Mouse (Mus musculus) MEL (cell line): Measurements from ENCODE around the gene Leo1. TPM values are rescaled to one million over a fixed set of nuclear protein-coding genes. Genes with fewer than 3 reads are reported as not detected.

Experiments used
- DNase-seq: peaks from one replicate; pipeline ENCODE4 v3.0.0; 2011; ENCODE audit warnings: low read depth, low spot score
- H3K27ac ChIP-seq: 2 replicates; pipeline ENCODE4 v1.5.1; 2012; ENCODE audit warnings: low read depth, mild to moderate bottlenecking, control low read depth, low read length, moderate library complexity; ENCODE audit not compliant: control insufficient read depth
- H3K27me3 ChIP-seq, 2 experiments: fragments of 150-350 bp in 1 of 2; sonication (generic) in 1 of 2; 2 replicates each; pipeline ENCODE4 v1.6.1; 2012; ENCODE audit warnings: low read length in 2 of 2, mild to moderate bottlenecking in 2 of 2, improper control_type of control experiment in 1 of 2, moderate library complexity in 1 of 2; ENCODE audit not compliant: insufficient read depth in 2 of 2, control insufficient read depth in 1 of 2
- H3K36me3 ChIP-seq, 2 experiments: 2 replicates each; pipeline ENCODE4 v1.6.1; 2012 to 2014; ENCODE audit warnings: low read length in 2 of 2, improper control_type of control experiment in 1 of 2, inconsistent platforms in 1 of 2, mild to moderate bottlenecking in 1 of 2; ENCODE audit not compliant: insufficient read depth in 2 of 2, control insufficient read depth in 1 of 2
- H3K4me1 ChIP-seq, 2 experiments: fragments of 150-350 bp in 1 of 2; sonication (generic) in 1 of 2; 2 replicates each; pipeline ENCODE4 v1.6.1; 2012; ENCODE audit warnings: low read length in 2 of 2, improper control_type of control experiment in 1 of 2, mild to moderate bottlenecking in 1 of 2; ENCODE audit not compliant: insufficient read depth in 2 of 2, control insufficient read depth in 1 of 2
- H3K4me3 ChIP-seq, 2 experiments: fragments of 150-350 bp in 1 of 2; sonication (generic) in 1 of 2; 2 replicates each; pipeline ENCODE4 v1.5.1; 2012; ENCODE audit warnings: low read depth in 2 of 2, low read length in 2 of 2, mild to moderate bottlenecking in 2 of 2, moderate library complexity in 2 of 2, control low read depth in 1 of 2, improper control_type of control experiment in 1 of 2; ENCODE audit not compliant: control insufficient read depth in 1 of 2, insufficient read depth in 1 of 2
- H3K79me2 ChIP-seq: 2 replicates; pipeline ENCODE4 v1.6.1; 2012; ENCODE audit warnings: mild to moderate bottlenecking, low read length, moderate library complexity; ENCODE audit not compliant: control insufficient read depth, poor library complexity, insufficient read depth
- H3K9ac ChIP-seq: 2 replicates; pipeline ENCODE4 v1.6.1; 2012; ENCODE audit warnings: low read depth, mild to moderate bottlenecking, control low read depth, low read length, moderate library complexity; ENCODE audit not compliant: control insufficient read depth, poor library complexity, severe bottlenecking
- H3K9me3 ChIP-seq: fragments of 150-350 bp; sonication (generic); replicated peaks from 2 replicates; pipeline ENCODE4 v1.6.1; 2012; ENCODE audit warnings: mild to moderate bottlenecking, low read length, improper control_type of control experiment, moderate library complexity; ENCODE audit not compliant: insufficient read depth
- CHD1 ChIP-seq: IDR thresholded peaks from 2 replicates; pipeline ENCODE4 v1.6.1; 2012; ENCODE audit warnings: low read depth, mild to moderate bottlenecking, inconsistent platforms, low read length, improper control_type of control experiment
- CHD2 ChIP-seq: IDR thresholded peaks from 2 replicates; pipeline ENCODE4 v1.6.1; 2011; ENCODE audit warnings: low read length, improper control_type of control experiment
- CTCF ChIP-seq, 3 experiments: IDR thresholded peaks in 2 of 3; conservative IDR thresholded peaks in 1 of 3; 2 replicates each; pipeline ENCODE4 v1.5.1; 2011 to 2012; ENCODE audit warnings: low read length in 3 of 3, low read depth in 2 of 3, mild to moderate bottlenecking in 2 of 3, improper control_type of control experiment in 1 of 3, inconsistent platforms in 1 of 3, mixed read lengths in 1 of 3, moderate library complexity in 1 of 3; ENCODE audit not compliant: control insufficient read depth in 1 of 3, insufficient read depth in 1 of 3, poor library complexity in 1 of 3, severe bottlenecking in 1 of 3
- ELF1 ChIP-seq: IDR thresholded peaks from 2 replicates; pipeline ENCODE4 v1.6.1; 2014; ENCODE audit warnings: low read depth, mild to moderate bottlenecking, inconsistent platforms, low read length, improper control_type of control experiment, moderate library complexity
- EP300 ChIP-seq, 2 experiments: IDR thresholded peaks; 2 replicates each; pipeline ENCODE4 v1.6.1; 2011; ENCODE audit warnings: improper control_type of control experiment in 2 of 2, low read length in 2 of 2, low read depth in 1 of 2, mild to moderate bottlenecking in 1 of 2
- ETS1 ChIP-seq: IDR thresholded peaks from 2 replicates; pipeline ENCODE4 v1.6.1; 2012; ENCODE audit warnings: low read depth, mild to moderate bottlenecking, inconsistent platforms, low read length, improper control_type of control experiment, moderate library complexity
- GABPA ChIP-seq: IDR thresholded peaks from 2 replicates; pipeline ENCODE4 v1.6.1; 2012; ENCODE audit warnings: low read depth, mild to moderate bottlenecking, inconsistent platforms, low read length, improper control_type of control experiment, moderate library complexity
- GATA1 ChIP-seq: IDR thresholded peaks from 2 replicates; pipeline ENCODE4 v1.6.1; 2011; ENCODE audit warnings: low read depth, low read length, improper control_type of control experiment
- JUND ChIP-seq: IDR thresholded peaks from 2 replicates; pipeline ENCODE4 v1.6.1; 2011; ENCODE audit warnings: low read depth, mild to moderate bottlenecking, improper control_type of control experiment, low read length
- KAT2A ChIP-seq: conservative IDR thresholded peaks from 2 replicates; pipeline ENCODE4 v1.6.1; 2012; ENCODE audit warnings: low read depth, low read length, improper control_type of control experiment, inconsistent platforms
- MAFK ChIP-seq: IDR thresholded peaks from 2 replicates; pipeline ENCODE4 v1.6.1; 2011; ENCODE audit warnings: low read depth, mild to moderate bottlenecking, low read length, improper control_type of control experiment, borderline replicate concordance
- MAX ChIP-seq: IDR thresholded peaks from 2 replicates; pipeline ENCODE4 v1.6.1; 2011; ENCODE audit warnings: low read length, improper control_type of control experiment
- MAZ ChIP-seq: IDR thresholded peaks from 2 replicates; pipeline ENCODE4 v1.6.1; 2012; ENCODE audit warnings: low read depth, mild to moderate bottlenecking, inconsistent platforms, low read length, improper control_type of control experiment
- MEF2A ChIP-seq: IDR thresholded peaks from 2 replicates; pipeline ENCODE4 v1.6.1; 2014; ENCODE audit warnings: low read depth, mild to moderate bottlenecking, inconsistent platforms, low read length, improper control_type of control experiment; ENCODE audit not compliant: poor library complexity, insufficient replicate concordance, severe bottlenecking; ENCODE audit errors: extremely low read depth
- MXI1 ChIP-seq: IDR thresholded peaks from 2 replicates; pipeline ENCODE4 v1.6.1; 2011; ENCODE audit warnings: mild to moderate bottlenecking, low read depth, low read length, improper control_type of control experiment
- MYB ChIP-seq: IDR thresholded peaks from 2 replicates; pipeline ENCODE4 v1.6.1; 2011; ENCODE audit warnings: mild to moderate bottlenecking, low read depth, low read length, improper control_type of control experiment
- MYC ChIP-seq: IDR thresholded peaks from 2 replicates; pipeline ENCODE4 v1.6.1; 2011; ENCODE audit warnings: low read depth, mild to moderate bottlenecking, low read length, improper control_type of control experiment, moderate library complexity
- NELFE ChIP-seq: IDR thresholded peaks from 2 replicates; pipeline ENCODE4 v1.6.1; 2011; ENCODE audit warnings: low read depth, low read length, improper control_type of control experiment
- NRF1 ChIP-seq: IDR thresholded peaks from 2 replicates; pipeline ENCODE4 v1.6.1; 2014; ENCODE audit warnings: low read depth, mild to moderate bottlenecking, inconsistent platforms, low read length, improper control_type of control experiment, moderate library complexity; ENCODE audit not compliant: poor library complexity, insufficient read depth, severe bottlenecking
- POLR2A ChIP-seq, 2 experiments: IDR thresholded peaks; 2 replicates each; pipeline ENCODE4 v1.6.1; 2011 to 2012; ENCODE audit warnings: low read length in 2 of 2, mild to moderate bottlenecking in 2 of 2, control low read depth in 1 of 2, improper control_type of control experiment in 1 of 2, low read depth in 1 of 2, moderate library complexity in 1 of 2; ENCODE audit not compliant: control insufficient read depth in 1 of 2, insufficient read depth in 1 of 2, poor library complexity in 1 of 2
- POLR2AphosphoS2 ChIP-seq: IDR thresholded peaks from 2 replicates; pipeline ENCODE4 v1.6.1; 2011; ENCODE audit warnings: low read length, improper control_type of control experiment
- POLR2AphosphoS5 ChIP-seq: IDR thresholded peaks from 2 replicates; pipeline ENCODE4 v1.6.1; 2012; ENCODE audit warnings: low read depth, borderline replicate concordance, mild to moderate bottlenecking, inconsistent platforms, low read length, moderate library complexity, mixed read lengths
- RAD21 ChIP-seq: IDR thresholded peaks from 2 replicates; pipeline ENCODE4 v1.6.1; 2011; ENCODE audit warnings: mild to moderate bottlenecking, low read depth, low read length, improper control_type of control experiment
- RCOR1 ChIP-seq: IDR thresholded peaks from 2 replicates; pipeline ENCODE4 v1.6.1; 2012; ENCODE audit warnings: low read depth, mild to moderate bottlenecking, inconsistent platforms, low read length, improper control_type of control experiment
- SIN3A ChIP-seq: IDR thresholded peaks from 2 replicates; pipeline ENCODE4 v1.6.1; 2012; ENCODE audit warnings: low read length, improper control_type of control experiment, inconsistent platforms
- SMC3 ChIP-seq: IDR thresholded peaks from 2 replicates; pipeline ENCODE4 v1.6.1; 2011; ENCODE audit warnings: low read depth, low read length, improper control_type of control experiment
- TAL1 ChIP-seq: IDR thresholded peaks from 2 replicates; pipeline ENCODE4 v1.6.1; 2012; ENCODE audit warnings: mild to moderate bottlenecking, inconsistent platforms, low read length, moderate library complexity, mixed read lengths
- TBP ChIP-seq: IDR thresholded peaks from 2 replicates; pipeline ENCODE4 v1.8.0; 2011; ENCODE audit warnings: low read depth, low read length, improper control_type of control experiment
- TCF12 ChIP-seq: IDR thresholded peaks from 2 replicates; pipeline ENCODE4 v1.6.1; 2014; ENCODE audit warnings: low read depth, mild to moderate bottlenecking, inconsistent platforms, low read length, improper control_type of control experiment, moderate library complexity
- UBTF ChIP-seq: IDR thresholded peaks from 2 replicates; pipeline ENCODE4 v1.6.1; 2012; ENCODE audit warnings: low read depth, mild to moderate bottlenecking, inconsistent platforms, low read length, improper control_type of control experiment, moderate library complexity, borderline replicate concordance; ENCODE audit not compliant: insufficient read depth
- USF1 ChIP-seq: IDR thresholded peaks from 2 replicates; pipeline ENCODE4 v1.6.1; 2014; ENCODE audit warnings: low read depth, mild to moderate bottlenecking, inconsistent platforms, low read length, improper control_type of control experiment, moderate library complexity
- USF2 ChIP-seq, 2 experiments: IDR thresholded peaks; 2 replicates each; pipeline ENCODE4 v1.6.1; 2011 to 2012; ENCODE audit warnings: improper control_type of control experiment in 2 of 2, low read length in 2 of 2, borderline replicate concordance in 1 of 2, inconsistent platforms in 1 of 2, low read depth in 1 of 2, mild to moderate bottlenecking in 1 of 2; ENCODE audit not compliant: insufficient read depth in 1 of 2
- ZC3H11A ChIP-seq: IDR thresholded peaks from 2 replicates; pipeline ENCODE4 v1.6.1; 2012; ENCODE audit warnings: low read depth, mild to moderate bottlenecking, inconsistent platforms, low read length, improper control_type of control experiment
- ZKSCAN1 ChIP-seq: IDR thresholded peaks from 2 replicates; pipeline ENCODE4 v1.6.1; 2012; ENCODE audit warnings: low read depth, mild to moderate bottlenecking, inconsistent platforms, low read length, improper control_type of control experiment, moderate library complexity
- ZMIZ1 ChIP-seq: IDR thresholded peaks from 2 replicates; pipeline ENCODE4 v1.6.1; 2012; ENCODE audit warnings: low read depth, mild to moderate bottlenecking, inconsistent platforms, low read length, improper control_type of control experiment, moderate library complexity
- ZNF384 ChIP-seq: IDR thresholded peaks from 2 replicates; pipeline ENCODE4 v1.6.1; 2012; ENCODE audit warnings: low read depth, mild to moderate bottlenecking, inconsistent platforms, low read length, improper control_type of control experiment
- polyA plus RNA-seq, 2 experiments: library from polyadenylated mRNA; stranded (reverse) in 1 of 2; unstranded in 1 of 2; fragments of >175 nt in 1 of 2; fragments of >200 nt in 1 of 2; gene quantifications; 2 replicates each; pipeline versions ENCODE4 v1.2.1 to v1.2.4; 2012; ENCODE audit warnings: low replicate concordance in 2 of 2, low read depth in 1 of 2; ENCODE audit not compliant: insufficient read length in 2 of 2, insufficient read depth in 1 of 2, missing spikeins in 1 of 2
- total RNA-seq: library from RNA; depleted of rRNA; stranded (reverse); fragments of 300-350 nt; gene quantifications from 2 replicates; pipeline ENCODE4 v1.2.3, GENCODE M21; 2012

The Leo1 gene
- total and polyA plus RNA-seq, 3 experiments = 42.6 to 49.0 TPM; not detected in 1

DNA sequence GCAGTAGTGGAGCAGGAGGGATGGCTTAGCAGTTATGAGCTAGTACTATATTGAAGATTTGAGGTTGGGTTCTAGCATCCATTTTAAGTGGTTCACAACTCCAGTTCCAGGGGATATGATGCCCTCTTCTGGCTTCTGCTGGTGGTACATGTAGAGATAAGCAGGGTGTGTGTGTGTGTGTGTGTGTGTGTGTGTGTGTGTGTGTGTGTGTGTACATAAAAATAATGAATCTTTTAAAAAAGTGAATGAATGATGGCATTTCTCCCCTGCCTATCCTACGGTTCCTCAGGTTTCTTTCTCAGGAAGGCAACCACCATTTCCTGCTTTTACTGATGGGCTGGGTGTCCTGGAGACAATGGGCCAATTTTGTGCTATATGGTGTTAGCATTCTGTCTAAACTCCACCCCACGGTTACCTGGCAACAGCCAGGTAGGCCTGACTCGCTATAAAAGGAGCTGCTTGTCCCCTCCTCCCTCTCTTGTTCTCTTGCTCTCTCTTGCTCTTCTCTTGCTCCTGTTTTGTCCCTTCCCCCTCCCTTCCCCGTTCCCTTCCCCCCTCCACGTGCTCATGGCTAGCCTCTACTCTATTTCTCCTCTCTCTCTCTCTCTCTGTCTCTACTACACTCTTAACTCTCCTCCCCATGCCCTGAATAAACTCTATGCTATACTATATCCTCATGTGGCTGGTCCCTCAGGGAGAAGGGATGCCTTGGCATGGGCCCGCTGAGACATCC is 3.5 kb upstream of the Leo1 start:
- Histone ChIP-seq H3K9me3 (no peaks in the 10 kb centered on the region), H3K27me3 (no peaks in the 10 kb centered on the region), H3K9ac (no peak overlapping the region), H3K36me3 (peaks cover 0 to 14% of the 10 kb centered on the region in 2 experiments; a peak in 2 of 4 replicates), H3K27ac (no peak overlapping the region), H3K4me3 (no peak overlapping the region), H3K4me1 (peaks cover 3 to 16% of the 10 kb centered on the region in 2 experiments; a peak in 3 of 4 replicates), H3K79me2 (peaks cover 11% of the 10 kb centered on the region)
- peak; percentile 87 for DNase-seq
- no peak for TF ChIP-seq KAT2A
- no peak for TF ChIP-seq JUND
- no peak for TF ChIP-seq MAFK
- TF ChIP-seq CHD1 = no peak
- peak; percentile 92 for TF ChIP-seq GATA1
- TF ChIP-seq POLR2A (IDR thresholded peaks at IDR 0.05; ENCODE audit: control insufficient read depth in 1 of 2, insufficient read depth in 1 of 2, low read depth in 1 of 2, low read length in 2 of 2, poor library complexity in 1 of 2) = no peak
- TF ChIP-seq CHD2 = peak; percentile 10; the same call in 1 of the 2 replicates
- no peak for TF ChIP-seq ELF1
- TF ChIP-seq GABPA = no peak
- TF ChIP-seq TCF12 = no peak
- TF ChIP-seq RAD21 = peak; percentile 84
- no peak for TF ChIP-seq NELFE
- TF ChIP-seq POLR2AphosphoS2 = no peak
- TF ChIP-seq SIN3A = no peak; the same call in 1 of the 2 replicates
- peak; percentile 77 for TF ChIP-seq SMC3
- no peak for TF ChIP-seq NRF1
- no peak for TF ChIP-seq MYB
- TF ChIP-seq UBTF = no peak
- no peak for TF ChIP-seq RCOR1
- TF ChIP-seq MAZ = no peak
- TF ChIP-seq ZC3H11A = peak; percentile 78
- TF ChIP-seq ZKSCAN1 = no peak
- no peak for TF ChIP-seq USF1
- no peak for TF ChIP-seq USF2 (IDR thresholded peaks at IDR 0.05; ENCODE audit: borderline replicate concordance in 1 of 2, insufficient read depth in 1 of 2, low read depth in 1 of 2, low read length in 2 of 2)
- TF ChIP-seq MXI1 = peak; percentile 42; the same call in 1 of the 2 replicates
- 0 out of 2 replicates have a peak, but pooled peaks have one; percentile 15 for TF ChIP-seq ETS1
- TF ChIP-seq TBP = no peak
- no peak for TF ChIP-seq ZMIZ1
- no peak for TF ChIP-seq EP300 (IDR thresholded peaks at IDR 0.05; ENCODE audit: low read depth in 1 of 2, low read length in 2 of 2)
- TF ChIP-seq ZNF384 = no peak
- TF ChIP-seq CTCF (IDR thresholded peaks at IDR 0.05 in 2 of 3, conservative IDR thresholded peaks at IDR 0.05 in 1 of 3; ENCODE audit: control insufficient read depth in 1 of 3, insufficient read depth in 1 of 3, low read depth in 2 of 3, low read length in 3 of 3, poor library complexity in 1 of 3, severe bottlenecking in 1 of 3) = peak; percentile 58 to 82 (median 60)
- 0 out of 2 replicates have a peak, but pooled peaks have one; percentile 40 for TF ChIP-seq MAX
- TF ChIP-seq MYC = 0 out of 2 replicates have a peak, but pooled peaks have one; percentile 22
- no peak for TF ChIP-seq MEF2A
- TF ChIP-seq POLR2AphosphoS5 = no peak
- TF ChIP-seq TAL1 = no peak
